Mouse (Mus musculus): ENCODE measurements around the gene Cd5l.

- TF ChIP-seq POLR2A (IDR thresholded peaks at IDR 0.05; ENCODE audit: insufficient read depth, low read depth, low read length), result no peak
- TF ChIP-seq CTCF (IDR thresholded peaks at IDR 0.05), result peak; percentile 67
Measured at GRCm38 (mm10) chr3:87408171-87408570, 50.5 kb downstream of the Cd5l start.

Measured in heart, adult 2 months (tissue).